Mouse (Mus musculus) right cerebral cortex, postnatal 36 days (tissue): ENCODE data around the gene Gm20661.
"Not testable (repeated sequence)": the region's sequence is repeated elsewhere in the genome, so short reads cannot be mapped to it uniquely, and the experiment has no call there.

Source experiments
- DNase-seq, 2 experiments: peaks; one replicate each; pipeline ENCODE4 v3.0.0; 2022; ENCODE audit warnings: low spot score in 2 of 2, mixed read lengths in 1 of 2

Gm20661 gene

DNA sequence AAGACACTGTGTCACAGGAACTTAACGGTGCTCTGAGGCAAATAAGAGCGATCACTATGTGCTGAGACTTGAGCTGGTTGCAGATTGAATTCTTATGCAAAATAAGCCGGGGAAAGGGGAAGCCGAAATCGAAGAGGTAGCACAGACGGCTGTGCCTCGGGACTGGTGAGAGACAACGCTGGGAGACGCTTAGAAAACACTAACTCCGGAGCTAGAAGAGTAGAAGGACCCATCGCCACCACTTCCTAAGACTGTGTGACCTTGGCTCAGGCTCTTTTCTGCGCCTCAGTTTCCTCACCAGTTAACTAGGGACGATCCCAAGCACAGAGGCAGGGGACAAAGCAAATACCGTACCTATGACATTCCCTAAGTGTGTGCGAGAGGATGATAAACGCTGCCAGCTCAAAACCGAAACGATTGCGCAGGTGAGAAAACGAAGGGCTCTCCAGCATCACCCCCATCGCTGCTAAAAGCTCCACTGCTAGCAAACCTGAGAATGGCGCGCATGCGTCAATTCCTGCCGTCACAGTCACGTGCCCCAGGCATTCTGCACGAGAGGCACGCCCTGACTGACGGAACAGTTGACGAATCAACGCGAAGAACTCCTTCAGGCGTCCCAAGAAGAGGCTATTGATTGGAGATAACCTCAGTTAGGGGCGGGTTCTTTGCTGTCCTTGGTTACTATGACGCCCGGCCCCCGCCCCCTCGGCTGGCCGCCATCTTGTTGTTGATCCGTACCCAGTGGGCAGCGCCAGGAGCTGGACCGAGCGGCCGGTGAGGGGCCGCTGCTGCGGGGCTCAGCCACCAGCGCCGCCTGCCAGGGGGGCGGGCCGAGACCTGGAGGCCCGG lies 19.3 kb downstream of the Gm20661 start, which contains the start of gene Ip6k1:
Gene Ip6k1 (plus strand): TSS at position 580 of the 849 bp plus-strand sequence.
- DNase-seq = peak; percentile 100

DNA sequence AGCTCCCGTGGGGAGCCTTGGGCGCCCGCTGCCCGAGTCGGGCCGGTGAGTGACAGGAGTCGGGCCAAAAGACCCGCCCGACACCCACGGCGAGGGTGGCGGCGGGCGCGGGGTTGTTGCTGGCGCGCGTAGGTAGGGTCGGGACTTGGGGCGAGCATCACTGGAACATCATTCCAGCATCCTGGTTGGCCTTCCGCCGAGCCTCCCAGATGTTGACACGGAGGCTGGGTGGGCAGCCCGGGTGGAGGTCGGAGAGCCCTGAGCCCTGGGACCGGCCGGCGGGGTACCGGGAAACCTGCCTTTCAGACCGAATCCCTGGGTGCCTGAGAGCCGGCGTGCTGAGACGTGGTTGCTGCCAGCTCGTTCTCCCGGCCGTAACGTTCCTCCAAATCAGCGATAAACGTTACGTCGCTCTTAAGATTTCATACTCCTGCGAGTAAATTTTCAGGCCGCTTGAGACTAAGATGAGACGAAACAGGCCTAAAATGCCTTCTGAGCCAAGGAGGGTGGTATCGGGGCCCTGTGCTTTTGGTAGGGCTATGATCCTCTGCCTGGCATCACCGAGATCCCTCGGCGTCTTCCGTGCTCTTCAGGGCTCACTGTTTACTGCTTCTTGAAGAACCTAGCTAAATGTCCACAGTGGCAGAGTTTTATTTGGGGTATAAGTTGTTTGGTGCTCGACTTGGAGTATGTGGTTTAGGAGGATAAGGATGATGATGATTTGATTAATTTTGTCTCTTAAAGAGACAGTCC lies 20.1 kb downstream of the Gm20661 start:
- DNase-seq = no peak

GRCm38 (mm10) chr9:108003531-108003890 lies 20.7 kb downstream of the Gm20661 start:
- DNase-seq = no peak

DNA sequence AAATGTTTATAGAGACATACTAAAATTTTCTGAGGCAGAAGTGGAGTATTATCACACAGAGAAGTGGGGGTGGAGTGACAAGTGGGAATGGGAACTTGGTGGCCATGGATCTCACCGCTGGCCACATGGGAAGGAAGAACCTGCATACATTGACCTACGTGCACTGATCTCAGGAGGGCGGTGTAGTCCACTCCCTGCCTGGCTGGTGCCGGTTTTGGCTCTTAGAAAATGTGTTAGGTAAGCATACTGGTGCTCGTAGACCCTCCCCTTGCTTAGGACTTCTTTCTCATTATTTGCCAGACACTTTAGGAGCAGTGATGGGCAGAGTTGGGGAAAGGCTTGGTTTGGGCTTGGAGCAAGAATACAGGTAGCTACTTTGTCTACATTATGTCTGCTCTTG lies 25.2 kb downstream of the Gm20661 start:
- no peak for DNase-seq

DNA sequence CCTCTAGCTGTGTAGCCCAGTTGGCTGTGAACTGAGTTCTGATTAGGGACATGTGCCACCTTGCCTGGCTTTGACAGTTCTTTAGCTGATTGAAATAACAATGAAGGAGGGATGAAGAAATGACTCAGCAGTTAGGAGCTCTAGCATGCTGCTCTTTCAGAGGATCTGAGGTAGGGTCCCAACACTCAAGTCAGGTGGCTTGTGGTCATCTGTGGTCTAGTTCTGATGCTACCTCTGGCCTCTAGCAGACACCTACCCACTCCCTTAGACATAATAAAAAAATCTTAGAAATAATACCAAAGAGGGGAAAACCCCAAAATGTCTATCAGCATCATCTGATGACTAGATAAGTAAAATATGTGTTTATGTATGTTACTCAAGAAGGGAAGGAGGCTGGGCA lies 27.5 kb downstream of the Gm20661 start:
- no peak for DNase-seq

DNA sequence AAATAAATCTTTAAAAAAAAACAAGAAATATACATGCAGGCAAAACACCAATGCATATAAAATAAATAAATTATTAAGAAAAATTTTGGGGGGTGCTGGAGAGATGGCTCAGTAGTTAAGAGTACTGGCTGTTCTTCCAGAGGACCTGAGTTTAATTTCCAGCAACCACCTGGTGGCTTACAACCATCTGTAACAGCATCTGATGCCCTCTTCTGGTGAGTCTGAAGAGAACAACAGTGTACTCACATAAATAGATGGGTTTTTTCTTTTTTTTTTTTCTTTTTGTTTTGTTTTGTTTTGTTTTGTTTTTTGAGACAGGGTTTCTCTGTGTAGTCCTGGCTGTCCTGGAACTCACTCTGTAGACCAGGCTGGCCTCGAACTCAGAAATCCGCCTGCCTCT lies 30.7 kb downstream of the Gm20661 start:
- not testable (repeated sequence) for DNase-seq

DNA sequence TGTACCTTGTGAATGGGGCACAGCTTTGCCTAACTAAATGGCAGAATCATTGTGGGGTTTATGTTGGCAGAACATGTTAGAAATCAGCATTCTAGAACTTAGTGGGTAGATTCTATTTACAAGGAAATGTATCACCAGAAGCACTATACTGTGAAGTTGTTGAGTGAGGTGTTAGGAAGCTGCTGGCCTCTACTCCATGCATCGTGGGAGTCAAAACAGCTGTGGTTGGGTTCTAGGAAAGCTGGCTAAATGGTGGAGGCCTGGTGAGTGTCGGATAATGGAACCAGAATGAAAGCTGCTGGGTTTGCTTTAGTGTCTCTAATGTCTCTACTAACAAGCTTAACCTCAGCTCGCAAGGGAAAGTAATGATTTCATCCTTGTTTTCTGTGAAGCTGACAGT lies 34.3 kb downstream of the Gm20661 start:
- DNase-seq = peak in 1 of 2 experiments; percentile 18

GRCm38 (mm10) chr9:108020741-108021140 lies 37.9 kb downstream of the Gm20661 start:
- no peak for DNase-seq

DNA sequence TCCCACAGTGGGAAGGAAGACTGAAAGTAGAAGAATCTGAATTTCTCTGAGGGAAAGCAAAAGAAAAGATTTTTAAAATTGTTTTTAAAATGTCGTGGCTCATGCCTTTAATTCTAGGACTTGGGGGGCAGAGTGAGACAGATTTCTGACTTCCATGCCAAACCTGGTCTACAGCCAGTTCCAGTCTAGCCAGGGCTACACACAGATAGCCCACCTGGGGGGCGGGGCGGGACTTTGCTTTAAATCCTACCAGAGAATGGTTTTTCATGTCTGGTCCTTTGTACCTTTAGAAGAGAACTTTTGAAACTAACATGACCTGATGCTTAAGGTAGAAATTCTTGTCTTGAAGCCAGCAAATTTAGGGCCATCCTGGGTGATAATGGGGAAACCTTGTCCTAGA lies 40.4 kb downstream of the Gm20661 start:
- no peak for DNase-seq

DNA sequence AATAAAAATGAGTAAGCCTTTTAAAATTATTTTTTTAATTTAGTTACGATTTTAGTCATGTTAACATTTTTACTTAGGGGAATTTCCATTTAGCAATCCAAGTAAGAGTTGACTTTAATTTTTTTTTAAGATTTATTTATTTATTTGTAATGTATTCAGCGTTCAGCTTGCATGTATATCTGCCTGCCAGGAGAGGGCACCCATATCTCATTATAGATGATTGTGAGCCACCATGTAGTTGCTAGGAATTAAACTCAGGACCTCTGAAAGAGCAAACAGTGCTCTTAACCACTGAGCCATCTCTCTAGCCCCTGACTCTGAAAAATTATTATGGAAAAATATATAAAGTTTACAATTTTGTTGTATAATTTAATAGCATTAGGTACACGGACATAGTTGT lies 43.7 kb downstream of the Gm20661 start:
- DNase-seq = no peak

- DNase-seq = no peak
Observed at GRCm38 (mm10) chr9:108027867-108028266, 45.0 kb downstream of the Gm20661 start.

DNA sequence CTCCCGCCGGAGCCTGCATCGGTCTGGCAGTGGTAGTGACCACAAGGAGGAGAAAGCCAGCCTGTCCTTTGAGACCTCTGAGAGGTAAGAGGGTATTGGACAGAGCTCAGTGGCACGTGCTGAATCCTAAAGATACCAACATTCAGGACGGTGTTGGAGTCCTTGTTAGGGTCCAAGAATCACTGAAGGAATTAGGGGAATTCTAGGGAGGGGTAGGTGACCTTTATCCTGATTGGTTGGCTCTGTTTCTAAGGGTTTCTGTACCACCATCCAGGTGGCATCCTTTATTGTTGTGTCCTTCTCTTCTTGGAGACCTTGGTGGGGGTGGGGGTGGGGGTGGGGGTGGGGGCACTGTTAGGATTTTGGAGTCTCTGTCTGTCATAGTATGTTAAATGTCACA lies 49.3 kb downstream of the Gm20661 start:
- DNase-seq = no peak

- DNase-seq = no peak
Observed at GRCm38 (mm10) chr9:108035331-108036156, 52.7 kb downstream of the Gm20661 start.
